Mouse (Mus musculus): Measurements from ENCODE around the gene Bloc1s3. TPM values are rescaled to one million over a fixed set of nuclear protein-coding genes. Genes with fewer than 3 reads are reported as not detected.

Bloc1s3 gene
- total RNA-seq, 1 experiment from 2014 or later, result 6.7 TPM

- peak; percentile 23 for DNase-seq
These were observed 53.0 kb downstream of the Bloc1s3 start for GRCm38 (mm10) chr7:19455186-19455585.

Other genes with a start within 250 kb of the Bloc1s3 start
- gene Vasp, start 236.6 kb downstream of the Bloc1s3 start, total RNA-seq (2021), result 62.0 and 79.0 TPM in 2 replicates
- 0.19 TPM in 1 of 2 replicates, not detected in the other for gene Ppm1n, start 228.3 kb downstream of the Bloc1s3 start, total RNA-seq (2021)
- 6.0 and 7.9 TPM in 2 replicates for gene Rtn2, start 225.7 kb downstream of the Bloc1s3 start, total RNA-seq (2021)
- 2.1 and 22.4 TPM in 2 replicates for gene Fosb, start 198.3 kb downstream of the Bloc1s3 start, total RNA-seq (2021)
- 37.1 and 46.7 TPM in 2 replicates for gene Ercc1, start 163.6 kb downstream of the Bloc1s3 start, total RNA-seq (2021)
- gene Cd3eap, start 148.9 kb downstream of the Bloc1s3 start, total RNA-seq (2021), result 12.2 and 14.5 TPM in 2 replicates
- 7.3 and 8.3 TPM in 2 replicates for gene Ppp1r13l, start 148.6 kb downstream of the Bloc1s3 start, total RNA-seq (2021)
- 28.2 and 30.2 TPM in 2 replicates for gene Ercc2, start 126.4 kb downstream of the Bloc1s3 start, total RNA-seq (2021)
- 1.3 and 2.7 TPM in 2 replicates for gene Klc3, start 104.3 kb downstream of the Bloc1s3 start, total RNA-seq (2021)
- 0.74 and 0.79 TPM in 2 replicates for gene Ckm, start 103.6 kb downstream of the Bloc1s3 start, total RNA-seq (2021)
- gene Mark4, start 49.5 kb downstream of the Bloc1s3 start, total RNA-seq (2021), result 45.1 and 45.2 TPM in 2 replicates
- 21.8 and 22.0 TPM in 2 replicates for gene Exoc3l2, start 45.0 kb downstream of the Bloc1s3 start, total RNA-seq (2021)
- 69.4 and 71.2 TPM in 2 replicates for gene Trappc6a, start within 50 bp of the Bloc1s3 start, total RNA-seq (2021)
- gene Nkpd1, start 9.5 kb upstream of the Bloc1s3 start, total RNA-seq (2021), result 0.15 and 0.83 TPM in 2 replicates
- 58.8 and 64.2 TPM in 2 replicates for gene Ppp1r37, start 54.7 kb upstream of the Bloc1s3 start, total RNA-seq (2021)
- gene Zfp296, start 68.9 kb upstream of the Bloc1s3 start, total RNA-seq (2021), result 0.44 and 1.1 TPM in 2 replicates
- gene Gemin7, start 69.2 kb upstream of the Bloc1s3 start, total RNA-seq (2021), result 59.3 and 65.4 TPM in 2 replicates
- gene Clasrp, start 96.1 kb upstream of the Bloc1s3 start, total RNA-seq (2021), result 36.9 and 52.2 TPM in 2 replicates
- 19.3 and 26.2 TPM in 2 replicates for gene Relb, start 121.1 kb upstream of the Bloc1s3 start, total RNA-seq (2021)
- 116 and 119 TPM in 2 replicates for gene Clptm1, start 156.7 kb upstream of the Bloc1s3 start, total RNA-seq (2021)
- 53.4 TPM in 1 of 2 replicates, not detected in the other for gene Apoc2, start 169.6 kb upstream of the Bloc1s3 start, total RNA-seq (2021)
- gene Gm44805, start 173.1 kb upstream of the Bloc1s3 start, total RNA-seq (2021), result 1.7 and 2.6 TPM in 2 replicates
- 72.2 and 240 TPM in 2 replicates for gene Apoc4, start 173.1 kb upstream of the Bloc1s3 start, total RNA-seq (2021)
- gene Apoc1, start 184.3 kb upstream of the Bloc1s3 start, total RNA-seq (2021), result 845 and 1,967 TPM in 2 replicates
- 972 and 3,675 TPM in 2 replicates for gene Apoe, start 190.8 kb upstream of the Bloc1s3 start, total RNA-seq (2021)
- 136 and 145 TPM in 2 replicates for gene Tomm40, start 207.1 kb upstream of the Bloc1s3 start, total RNA-seq (2021)
- 90.1 and 94.7 TPM in 2 replicates for gene Nectin2, start 242.1 kb upstream of the Bloc1s3 start, total RNA-seq (2021)